Mouse (Mus musculus) cerebellum, postnatal 10 days (tissue): ENCODE data around the gene Prmt3.

Experiments
- DNase-seq, 2 experiments: peaks; one replicate each; pipeline ENCODE4 v3.0.0; 2021; ENCODE audit warnings: mixed read lengths in 2 of 2

Prmt3 gene

GRCm38 (mm10) chr7:49859820-49860219 lies 81.7 kb downstream of the Prmt3 start:
- DNase-seq = no peak

- DNase-seq = no peak
Observed at GRCm38 (mm10) chr7:49861196-49861595, 83.0 kb downstream of the Prmt3 start.

GRCm38 (mm10) chr7:49863753-49864152 lies 85.6 kb downstream of the Prmt3 start:
- DNase-seq = no peak

- DNase-seq = no peak
Observed at GRCm38 (mm10) chr7:49869656-49870055, 91.5 kb downstream of the Prmt3 start.

- no peak for DNase-seq
Observed at GRCm38 (mm10) chr7:49870276-49870675, 92.1 kb downstream of the Prmt3 start.

- no peak for DNase-seq
Observed at GRCm38 (mm10) chr7:49877307-49877706, 99.2 kb downstream of the Prmt3 start.

- DNase-seq = peak; percentile 34 to 44
Observed at GRCm38 (mm10) chr7:49879051-49879450, 100.9 kb downstream of the Prmt3 start.

- DNase-seq = no peak
Observed at GRCm38 (mm10) chr7:49879998-49880707, 102.0 kb downstream of the Prmt3 start.

GRCm38 (mm10) chr7:49882288-49882687 lies 104.1 kb downstream of the Prmt3 start:
- peak; percentile 53 to 66 for DNase-seq

- DNase-seq = peak; percentile 19 to 23
Observed at GRCm38 (mm10) chr7:49882694-49883389, 104.7 kb downstream of the Prmt3 start.

- no peak for DNase-seq
Observed at GRCm38 (mm10) chr7:49887776-49888390, 109.7 kb downstream of the Prmt3 start.

GRCm38 (mm10) chr7:49894786-49895185 lies 116.6 kb downstream of the Prmt3 start:
- DNase-seq = no peak

- DNase-seq = no peak
Observed at GRCm38 (mm10) chr7:49895296-49895695, 117.2 kb downstream of the Prmt3 start.

- DNase-seq = no peak
Observed at GRCm38 (mm10) chr7:49902003-49902552, 123.9 kb downstream of the Prmt3 start.

- peak; percentile 45 to 52 for DNase-seq
Observed at GRCm38 (mm10) chr7:49907191-49908171, 129.3 kb downstream of the Prmt3 start.
